Mouse (Mus musculus) thymus, postnatal 25 days (tissue): Measurements from ENCODE around the gene Gm20683.

Source experiments
- DNase-seq: peaks from one replicate; pipeline ENCODE4 v3.0.0; 2022

Gene Gm20683

DNA sequence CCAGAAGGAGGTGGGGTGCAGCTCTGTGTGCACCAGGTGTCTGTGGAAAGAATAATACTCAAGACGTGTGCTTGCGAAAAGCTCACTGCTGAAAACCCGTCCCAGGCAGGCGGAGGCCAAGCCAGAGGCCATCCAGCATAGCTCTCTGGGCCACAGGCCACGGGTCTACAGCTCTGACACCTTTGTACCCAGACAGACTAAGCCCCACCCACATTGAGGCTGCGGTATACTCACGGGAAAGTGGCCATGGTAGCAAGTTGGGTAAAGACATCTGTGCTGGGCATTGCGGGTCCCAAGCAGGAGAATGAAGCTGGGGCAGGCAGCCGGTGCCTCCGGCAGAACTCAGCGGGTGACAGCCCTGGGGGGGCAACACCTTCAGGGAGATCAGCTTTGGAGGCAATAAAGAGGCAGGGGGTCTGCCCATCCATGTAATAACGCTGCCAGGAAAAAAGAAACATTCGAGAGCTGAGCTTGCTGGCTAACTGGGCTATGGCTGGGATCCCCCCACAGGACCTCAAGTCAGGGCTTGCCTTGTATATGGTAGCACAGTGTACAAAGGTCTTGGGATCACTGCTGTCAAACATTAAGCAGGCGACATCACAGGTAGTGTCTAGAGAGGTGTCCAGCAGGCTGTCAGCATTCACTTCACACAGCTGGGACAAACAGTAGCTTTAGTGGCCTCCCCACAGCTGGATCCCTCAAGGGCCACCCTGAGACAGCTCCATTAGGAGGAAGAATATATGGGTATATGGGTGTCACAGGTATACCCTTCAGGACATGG is 1.9 kb downstream of the Gm20683 start:
- no peak for DNase-seq

DNA sequence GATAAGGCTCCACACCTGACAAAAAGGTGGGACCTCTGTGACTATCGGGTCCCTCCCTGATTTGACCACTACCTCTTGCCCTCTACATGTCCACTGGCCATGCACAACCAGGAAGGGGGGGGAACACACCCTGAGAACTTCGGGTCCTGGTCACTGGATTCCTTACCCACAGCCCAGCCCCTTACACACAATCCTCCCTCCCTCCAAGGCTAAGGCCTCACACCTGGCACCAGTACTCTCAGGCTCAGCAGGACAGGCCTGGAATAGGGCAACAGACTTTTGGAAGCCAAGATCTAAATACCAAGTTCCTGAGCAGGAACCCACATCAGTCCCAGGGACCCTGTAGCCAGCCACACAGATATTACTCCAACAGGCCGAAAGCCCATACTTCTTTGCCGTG is 2.7 kb downstream of the Gm20683 start:
- DNase-seq: no peak

DNA sequence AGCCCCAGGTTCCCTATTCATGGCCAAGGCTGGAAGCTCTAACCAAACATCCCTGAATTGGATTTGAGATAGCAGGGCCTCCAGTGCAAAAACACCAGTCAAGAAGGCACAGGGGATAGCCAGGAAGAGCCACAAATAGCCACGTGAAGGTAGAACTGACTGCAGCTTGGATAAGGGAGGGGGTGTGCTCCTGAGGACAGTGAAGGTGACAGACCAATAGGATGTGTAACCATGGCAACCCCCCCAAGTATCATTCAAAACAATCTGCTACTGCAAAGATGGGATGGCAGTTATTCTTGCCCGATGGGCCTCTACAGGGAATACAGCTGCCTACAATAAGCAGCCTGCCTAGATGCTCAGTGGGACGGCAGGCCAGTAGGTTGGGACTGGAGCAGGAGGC is 4.0 kb downstream of the Gm20683 start:
- no peak for DNase-seq

DNA sequence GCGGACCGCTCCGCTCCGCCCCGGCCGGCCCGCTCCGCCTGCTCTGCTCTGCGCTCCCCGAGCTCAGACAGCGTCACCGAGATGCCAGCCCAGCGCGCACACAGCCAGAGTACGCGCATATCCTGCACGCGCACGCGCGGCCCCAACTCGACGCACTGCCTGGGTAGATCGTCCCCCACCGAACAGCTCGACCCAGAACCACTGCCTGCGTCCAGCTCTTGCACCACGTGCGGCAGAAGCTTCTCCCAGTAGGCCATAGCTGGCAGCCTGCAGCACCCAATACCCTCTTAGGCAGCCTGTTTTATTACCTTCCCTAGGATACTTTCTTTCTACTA is 4.5 kb downstream of the Gm20683 start, which contains the start of gene Rhbdl1:
Gene Rhbdl1 (minus strand): TSS at position 220 of the 335 bp plus-strand sequence.
- peak; percentile 47 for DNase-seq

DNA sequence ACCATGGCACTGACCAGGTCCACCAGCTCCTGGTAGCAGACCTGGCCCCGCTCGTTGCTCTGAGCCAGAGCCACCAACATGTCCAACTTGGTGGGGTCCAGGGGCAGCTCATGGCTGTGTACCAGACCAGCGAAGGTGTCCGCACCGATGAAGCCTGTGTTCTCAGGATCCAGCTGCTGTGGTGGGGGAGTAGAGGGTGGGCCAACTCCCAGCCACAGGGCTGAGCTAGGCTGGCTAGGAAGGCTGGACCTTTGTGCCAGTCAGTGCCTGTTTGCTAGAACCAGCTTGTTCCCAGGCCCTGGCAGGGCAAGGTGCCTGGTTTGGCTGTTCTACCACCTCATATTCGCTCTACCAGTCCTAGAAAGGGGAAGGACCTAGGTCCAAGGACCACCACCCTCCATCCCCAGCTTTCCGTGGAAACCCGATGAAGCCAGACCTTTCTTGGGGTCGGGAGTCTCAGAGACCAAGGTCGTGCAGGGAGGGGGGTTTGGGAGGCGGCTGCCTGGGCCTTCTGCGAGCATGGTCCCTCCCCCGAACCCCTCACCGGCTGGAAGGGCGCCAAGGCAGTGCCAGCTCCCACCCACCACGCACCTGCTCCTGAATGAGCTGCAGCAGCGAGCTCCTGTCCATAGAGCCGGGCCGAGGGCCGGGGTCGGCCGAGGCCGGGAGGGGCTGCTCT is 5.0 kb downstream of the Gm20683 start:
- peak; percentile 34 for DNase-seq

DNA sequence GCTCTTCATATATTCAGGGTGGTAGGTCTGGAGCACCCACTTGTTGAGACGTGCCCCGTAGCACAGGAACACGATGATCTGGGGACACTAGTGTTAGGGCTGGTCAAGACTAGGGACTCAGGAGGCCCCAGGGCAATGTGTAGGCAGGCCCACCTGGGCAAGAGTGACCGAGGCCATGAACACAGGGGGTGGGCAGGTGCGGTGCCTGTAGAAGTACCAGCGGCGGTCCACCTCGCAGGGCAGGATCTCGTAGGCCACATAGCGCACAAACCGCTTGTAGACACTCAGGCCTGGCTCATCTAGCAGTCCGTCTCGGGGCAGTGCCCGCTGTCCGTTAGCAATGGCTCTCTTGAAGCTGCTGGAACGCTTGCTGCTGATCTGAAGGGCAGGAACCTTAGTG is 5.7 kb downstream of the Gm20683 start:
- no peak for DNase-seq

DNA sequence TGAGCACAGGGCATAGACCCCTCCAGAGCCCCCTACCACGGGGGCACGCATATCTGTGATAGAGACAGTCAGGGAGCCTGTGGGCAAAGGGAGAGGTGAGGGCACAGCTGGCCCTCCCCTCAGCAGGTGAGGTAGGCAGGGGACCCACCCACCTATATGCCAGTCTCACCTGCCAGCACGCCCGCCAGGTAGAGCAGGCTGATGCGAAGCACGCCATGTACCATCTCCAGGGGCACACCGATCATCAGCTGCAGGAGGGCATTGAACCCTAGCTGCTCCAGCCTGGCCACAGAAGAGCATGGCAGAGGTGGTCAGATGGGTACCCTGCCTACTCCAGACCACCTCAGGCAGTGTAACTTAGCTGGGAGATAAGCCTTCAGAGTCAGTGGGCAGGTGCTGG is 6.3 kb downstream of the Gm20683 start:
- DNase-seq: no peak

DNA sequence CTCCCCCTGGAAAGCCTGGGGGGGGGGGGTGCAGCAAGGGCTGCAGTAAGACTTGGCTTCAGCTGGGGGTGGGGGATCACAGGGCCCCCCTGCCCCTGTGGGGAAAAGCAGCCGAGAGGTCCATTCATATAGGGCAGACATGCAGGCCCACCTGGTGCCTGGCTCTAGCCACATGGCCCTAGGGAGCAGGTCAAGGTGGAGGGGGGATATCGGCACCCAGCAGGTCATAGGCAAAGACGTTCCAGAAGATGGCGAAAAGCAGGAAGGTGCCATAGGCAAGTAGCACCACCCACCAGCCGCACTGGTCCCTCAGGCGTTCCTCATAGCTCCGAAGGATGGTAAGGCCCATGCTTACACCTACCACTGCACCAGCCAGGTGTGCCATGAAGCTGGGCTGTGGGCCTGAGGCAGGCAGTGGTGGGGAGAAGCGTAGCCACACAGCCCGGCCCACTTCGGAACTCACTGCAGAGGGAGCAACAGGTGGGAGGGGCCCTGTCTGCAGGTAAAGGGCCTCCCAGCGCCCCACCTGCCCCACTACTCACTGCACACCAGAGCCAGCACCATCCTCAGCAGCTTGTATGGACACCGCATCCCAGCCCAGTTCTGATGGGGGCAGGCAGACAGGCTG is 6.9 kb downstream of the Gm20683 start:
- DNase-seq: no peak

DNA sequence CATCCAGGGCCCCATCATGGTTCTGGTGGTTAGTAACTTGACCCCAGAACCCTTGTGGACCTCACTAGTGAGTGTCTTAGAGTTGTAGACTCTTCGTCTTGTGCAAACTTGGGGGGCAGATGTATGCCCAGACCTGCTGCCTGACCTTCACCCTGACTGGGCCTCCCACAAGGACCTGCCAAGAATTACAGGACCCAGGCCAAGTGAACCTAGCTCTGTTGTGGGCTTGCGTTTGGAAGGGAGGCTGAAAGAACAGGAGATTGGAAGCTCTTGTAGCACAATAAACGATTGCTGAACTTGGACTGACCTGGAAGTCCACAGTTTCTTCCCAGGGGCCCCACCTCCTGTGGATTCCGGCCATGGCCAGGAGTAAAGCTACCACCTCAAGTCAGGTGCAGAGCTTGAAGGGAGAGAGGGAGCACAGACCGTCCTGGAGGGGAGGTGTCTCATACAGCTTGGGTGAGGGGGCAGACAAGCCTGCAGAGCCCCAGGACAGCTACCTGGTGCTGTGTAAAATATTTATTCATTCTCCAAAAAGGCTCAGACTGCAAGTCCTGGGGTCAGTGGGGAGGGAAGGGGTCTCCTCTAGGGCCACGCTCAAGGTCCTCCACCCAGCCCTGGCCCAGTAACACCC is 7.5 kb downstream of the Gm20683 start:
- no peak for DNase-seq

DNA sequence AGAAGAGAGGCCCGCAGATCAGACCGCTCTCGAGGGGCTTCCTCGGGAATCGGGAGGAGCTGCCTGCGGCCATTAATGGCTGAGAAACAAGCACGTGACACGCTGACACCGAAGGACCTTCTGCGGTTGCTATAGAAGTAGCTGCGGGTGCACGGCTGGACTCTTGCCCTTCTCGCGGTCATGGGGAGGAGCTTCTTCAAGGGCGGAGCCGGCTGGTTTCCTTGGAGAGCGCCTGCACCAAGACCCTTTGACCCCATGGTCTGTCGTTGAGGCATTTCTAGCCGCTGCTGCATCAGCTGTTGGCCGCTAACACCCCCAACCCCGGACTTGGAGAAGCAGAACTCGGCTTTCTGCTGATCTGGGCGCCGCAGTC is 8.3 kb downstream of the Gm20683 start, which contains the start of gene Stub1:
Gene Stub1 (minus strand): TSS at position 114 of the 373 bp plus-strand sequence.
- no peak for DNase-seq

DNA sequence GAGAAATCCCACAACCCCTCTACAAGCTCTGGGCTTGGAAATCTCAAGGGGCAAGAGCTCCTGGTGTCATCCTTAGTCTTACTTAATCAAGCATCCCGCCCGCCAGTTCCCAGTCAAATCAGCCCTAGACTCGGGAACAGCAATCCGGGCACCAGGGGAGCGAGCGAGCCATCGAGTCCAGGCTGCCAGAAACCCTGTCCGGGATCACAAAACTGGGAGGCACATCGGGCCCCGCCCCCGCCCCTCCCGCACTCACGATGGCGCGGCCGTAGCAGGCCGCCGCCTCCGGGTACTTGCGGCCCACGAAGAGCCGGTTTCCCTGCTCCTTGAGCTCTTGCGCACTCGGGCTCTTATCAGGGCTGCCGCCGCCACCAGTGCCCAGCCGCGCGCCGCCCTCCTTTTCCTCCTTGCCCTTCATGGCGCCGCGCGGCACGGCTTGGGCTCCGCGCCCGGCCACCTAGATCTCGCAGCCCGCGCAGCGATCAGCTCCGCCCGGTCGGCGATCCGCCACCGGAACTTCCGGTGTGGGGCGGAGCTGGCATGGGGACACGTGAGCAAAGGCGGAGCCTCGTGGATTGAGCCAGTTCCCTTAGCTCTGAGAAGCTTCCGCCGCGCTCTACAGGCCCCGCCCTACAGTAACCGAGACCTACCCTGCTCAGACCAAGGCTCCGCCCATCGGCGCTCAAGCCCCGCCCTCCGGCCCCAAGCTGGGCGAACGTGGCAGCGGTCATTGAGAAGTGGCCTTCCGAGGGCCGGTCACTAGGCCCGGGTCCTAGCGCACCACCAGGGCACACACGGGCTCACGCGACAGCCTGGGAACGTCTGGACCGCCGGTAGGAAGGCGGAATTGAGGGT is 8.9 kb downstream of the Gm20683 start:
- DNase-seq: peak; percentile 97

DNA sequence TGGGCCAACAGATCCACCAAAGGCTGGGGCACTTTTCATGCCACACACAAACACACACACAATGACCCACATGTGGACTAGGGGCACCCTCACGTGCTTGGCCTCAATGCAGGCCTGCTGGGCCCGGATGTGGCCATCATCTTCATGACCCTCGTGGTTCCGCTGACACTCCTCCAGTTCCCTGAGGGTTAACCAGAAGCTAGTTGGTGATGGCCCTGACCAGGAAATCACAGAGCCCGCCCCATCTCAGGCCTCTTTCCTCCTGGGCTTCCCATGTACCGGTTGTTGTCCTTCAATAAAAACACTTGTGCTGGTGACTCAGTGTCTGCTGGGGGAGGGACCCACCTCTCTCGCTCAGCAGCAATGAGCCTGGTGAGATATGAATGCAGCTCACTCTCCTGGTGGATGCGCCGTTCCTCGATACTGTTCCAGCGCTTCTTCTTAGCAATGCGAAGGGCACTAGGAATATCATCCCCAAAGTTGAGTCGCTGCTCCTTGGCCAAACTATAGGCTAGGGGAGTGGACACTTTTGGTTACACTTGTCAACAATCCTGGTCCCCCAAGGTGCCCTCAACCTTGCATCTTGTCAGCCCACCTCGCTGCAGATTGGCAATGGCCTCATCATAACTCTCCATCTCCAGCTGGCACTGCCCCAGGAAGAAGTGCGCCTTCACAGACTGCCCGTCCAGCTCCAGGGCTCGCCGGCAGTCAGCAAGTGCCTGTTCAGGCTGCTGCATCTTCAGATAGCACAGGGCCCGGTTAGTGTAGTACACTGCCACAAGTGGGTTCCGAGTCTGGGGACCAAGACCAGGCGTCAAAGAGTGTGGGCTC is 9.9 kb downstream of the Gm20683 start:
- no peak for DNase-seq

DNA sequence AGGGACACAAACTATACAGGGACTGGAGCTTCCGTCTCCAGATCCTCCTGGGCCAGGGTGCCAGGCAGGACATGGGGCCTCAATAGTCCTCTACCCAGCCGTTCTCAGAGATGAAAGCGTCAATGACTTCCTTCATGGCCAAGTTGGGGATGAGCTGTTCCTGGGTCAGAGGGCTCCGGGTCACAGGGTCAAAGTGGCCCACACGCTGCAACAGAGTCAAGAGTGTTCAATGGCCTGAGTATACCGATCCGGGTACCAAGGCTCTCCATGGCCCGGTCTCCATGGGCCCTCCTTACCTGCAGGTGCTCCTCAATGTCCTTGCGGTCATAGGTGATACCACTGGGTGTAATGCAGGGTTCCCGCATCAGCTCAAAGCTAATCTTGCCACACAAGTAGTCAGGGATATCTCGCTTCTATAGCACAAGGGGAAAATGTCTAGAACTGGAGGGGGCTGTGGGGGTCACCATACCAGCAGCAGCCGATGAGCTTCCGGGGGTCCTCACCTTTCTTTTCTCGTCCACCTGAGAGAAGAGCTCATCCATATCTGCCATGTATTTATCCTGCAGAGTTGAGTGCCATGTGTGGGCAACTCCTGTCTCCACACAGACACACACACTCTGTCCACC is 10.6 kb downstream of the Gm20683 start:
- DNase-seq: no peak

DNA sequence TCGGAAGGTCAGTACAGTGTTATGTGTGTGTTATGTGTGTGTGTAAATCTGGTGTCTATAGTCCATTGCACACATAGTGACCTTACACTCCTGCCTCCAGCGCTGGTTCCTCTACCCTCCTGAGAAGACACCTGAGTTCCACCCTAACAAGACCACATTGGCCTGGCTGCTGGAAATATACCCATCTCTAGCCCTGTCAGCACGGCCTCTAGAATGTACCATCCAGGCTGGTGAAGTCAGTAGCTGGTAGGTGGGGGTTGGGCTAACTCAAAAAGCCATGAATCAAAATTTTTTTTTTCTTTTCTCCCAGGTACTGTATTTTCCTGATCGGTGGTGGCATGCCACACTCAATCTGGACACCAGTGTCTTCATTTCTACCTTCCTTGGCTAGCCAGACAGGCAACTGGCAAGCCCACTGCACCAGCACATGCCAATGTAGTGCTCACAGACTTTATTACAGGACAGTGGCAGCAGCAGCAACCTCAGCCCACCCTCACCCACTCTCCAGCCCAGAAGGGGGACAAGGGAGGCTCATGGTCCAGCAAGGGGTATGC is 11.3 kb downstream of the Gm20683 start:
- no peak for DNase-seq

DNA sequence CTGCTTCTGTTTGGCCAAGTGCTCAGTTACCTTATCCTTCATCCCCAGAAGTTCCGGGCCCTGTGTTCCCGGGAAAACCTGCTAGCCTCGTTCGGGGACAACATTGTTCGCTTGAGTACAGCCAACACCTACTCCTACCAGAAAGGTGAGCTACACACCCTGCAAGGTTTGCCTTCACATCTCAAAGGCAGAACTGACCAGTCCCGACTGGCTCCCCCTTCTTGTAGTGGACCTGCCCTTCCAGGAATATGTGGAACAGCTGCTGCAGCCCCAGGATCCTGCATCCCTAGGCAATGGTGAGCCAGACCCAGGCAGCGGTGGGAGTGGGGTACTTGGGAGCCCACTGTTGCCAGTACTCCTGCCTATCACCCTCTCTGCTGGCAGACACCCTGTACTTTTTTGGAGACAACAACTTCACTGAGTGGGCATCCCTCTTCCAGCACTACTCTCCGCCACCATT is 12.0 kb downstream of the Gm20683 start:
- no peak for DNase-seq

DNA sequence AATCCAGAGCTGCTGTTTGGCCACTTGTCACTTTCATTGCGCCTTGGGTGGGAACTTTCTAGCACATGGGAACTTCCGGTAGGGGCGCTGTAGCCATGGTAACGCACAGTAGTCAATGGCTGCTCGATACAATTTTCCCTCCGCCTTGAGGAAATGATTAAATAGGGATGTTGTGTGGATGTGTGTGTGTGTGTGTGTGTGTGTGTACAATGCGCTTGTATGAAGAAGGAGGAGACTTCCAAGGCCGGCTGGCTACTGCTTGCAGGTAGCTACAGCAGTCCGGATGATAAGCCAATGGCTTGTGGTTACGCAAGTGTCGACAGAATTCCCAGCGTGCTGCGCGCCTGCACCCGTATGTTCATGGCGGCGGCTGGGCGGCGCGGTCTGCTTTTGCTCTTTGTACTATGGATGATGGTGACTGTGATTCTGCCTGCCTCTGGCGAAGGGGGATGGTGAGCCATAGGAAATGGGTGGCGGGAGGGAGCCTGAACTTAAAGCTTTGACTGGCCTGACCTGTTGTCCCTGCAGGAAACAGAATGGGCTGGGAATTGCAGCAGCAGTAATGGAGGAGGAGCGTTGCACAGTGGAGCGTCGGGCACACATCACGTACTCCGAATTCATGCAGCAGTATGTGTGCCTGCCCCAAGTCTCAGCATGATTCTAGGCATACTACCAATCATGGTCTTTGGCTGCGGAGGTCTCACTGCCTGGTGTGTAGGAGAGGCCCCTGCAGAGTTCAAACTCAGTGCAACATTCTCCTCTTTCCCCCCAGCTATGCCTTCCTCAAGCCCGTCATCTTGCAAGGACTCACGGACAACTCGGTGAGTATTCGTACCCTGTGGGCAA is 12.6 kb downstream of the Gm20683 start, which contains the start of gene Jmjd8:
Gene Jmjd8 (plus strand): TSS at position 156 of the 846 bp plus-strand sequence.
- DNase-seq: peak; percentile 78

DNA sequence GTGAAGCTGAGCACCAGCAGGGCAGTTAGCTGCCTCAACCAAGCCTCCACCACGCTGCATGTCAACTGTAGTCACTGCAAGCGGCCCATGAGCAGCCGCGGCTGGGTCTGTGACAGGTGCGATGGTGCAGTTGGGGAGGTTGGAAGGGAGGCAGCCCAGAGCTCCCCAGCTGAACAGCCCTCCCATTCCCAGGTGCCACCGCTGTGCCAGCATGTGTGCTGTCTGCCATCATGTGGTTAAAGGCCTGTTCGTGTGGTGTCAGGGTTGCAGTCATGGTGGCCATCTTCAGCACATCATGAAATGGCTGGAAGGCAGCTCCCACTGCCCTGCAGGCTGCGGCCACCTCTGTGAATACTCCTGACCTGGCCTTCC is 13.4 kb downstream of the Gm20683 start:
- DNase-seq: peak; percentile 41

DNA sequence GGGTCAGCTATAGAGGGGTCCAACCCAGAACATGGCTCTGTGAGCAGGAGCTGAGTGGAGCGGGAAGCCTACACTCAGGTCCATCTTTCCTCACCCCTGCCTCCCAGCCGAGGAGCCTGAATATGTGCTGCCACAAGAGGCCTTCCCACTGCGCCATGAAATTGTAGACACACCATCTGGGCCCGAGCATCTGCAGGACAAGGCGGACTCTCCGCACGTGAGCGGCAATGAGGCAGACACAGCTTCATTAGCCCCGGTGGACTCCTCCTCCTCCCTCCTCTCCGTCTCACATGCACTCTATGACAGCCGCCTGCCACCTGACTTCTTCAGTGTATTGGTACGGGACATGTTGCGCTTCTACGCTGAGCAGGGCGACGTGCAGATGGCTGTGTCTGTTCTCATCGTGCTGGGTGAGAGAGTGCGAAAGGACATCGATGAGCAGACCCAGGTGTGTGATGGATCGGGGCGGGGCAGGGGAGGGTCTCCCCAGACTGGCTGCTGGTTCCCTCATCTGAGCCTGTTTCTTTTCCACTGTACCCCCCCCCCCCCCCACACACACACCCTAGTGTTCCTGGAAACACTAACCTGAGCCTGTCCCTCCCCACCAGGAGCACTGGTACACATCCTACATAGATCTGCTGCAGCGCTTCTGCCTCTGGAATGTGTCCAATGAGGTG is 13.9 kb downstream of the Gm20683 start:
- DNase-seq: no peak

DNA sequence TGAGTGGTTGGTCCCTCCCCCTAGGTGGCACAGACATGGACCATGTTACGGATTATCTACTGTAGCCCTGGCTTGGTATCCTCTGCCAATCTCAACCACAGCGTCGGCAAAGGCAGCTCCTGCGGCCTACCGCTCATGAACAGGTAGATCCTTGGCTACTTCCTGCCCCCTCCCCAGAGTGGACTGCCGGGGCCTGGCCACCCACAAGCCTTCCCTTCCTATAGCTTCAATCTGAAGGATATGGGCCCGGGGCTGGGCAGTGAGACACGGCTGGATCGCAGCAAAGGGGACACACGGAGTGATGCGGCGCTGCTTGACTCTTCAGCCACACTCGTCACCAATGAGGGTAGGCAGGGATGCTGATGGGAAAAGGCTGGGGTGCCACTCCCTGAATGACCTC is 14.6 kb downstream of the Gm20683 start:
- no peak for DNase-seq
